Mouse (Mus musculus) gastrocnemius, adult 18-20 months (tissue): ENCODE data around the gene Tm9sf1. TPM values are rescaled to one million over a fixed set of nuclear protein-coding genes. Genes with fewer than 3 reads are reported as not detected.

Experiments
- DNase-seq: peaks from one replicate; pipeline ENCODE4 v3.0.0; 2021; ENCODE audit warnings: low spot score
- total RNA-seq, 2 experiments: library from RNA; stranded (reverse); gene quantifications; 2 replicates each; pipeline ENCODE4 v1.2.3; 2021

The Tm9sf1 gene
- total RNA-seq, 2 experiments from 2014 or later: 15.7 to 16.4 TPM

- DNase-seq: peak; percentile 96
Measured at GRCm38 (mm10) chr14:55591331-55591891, 52.2 kb downstream of the Tm9sf1 start, which contains the start of gene Rnf31. Gene Rnf31, plus strand, starts transcription at chr14:55591708.

- DNase-seq: peak; percentile 97
Measured at GRCm38 (mm10) chr14:55590748-55591330, 52.8 kb downstream of the Tm9sf1 start, which contains the start of gene Psme2. Gene Psme2, minus strand, starts transcription at chr14:55591113.

GRCm38 (mm10) chr14:55589771-55590448 lies 53.7 kb downstream of the Tm9sf1 start:
- no peak for DNase-seq

- DNase-seq: no peak
Measured at GRCm38 (mm10) chr14:55589271-55589670, 54.3 kb downstream of the Tm9sf1 start.

- DNase-seq: no peak
Measured at GRCm38 (mm10) chr14:55586149-55586548, 57.5 kb downstream of the Tm9sf1 start.

Other genes starting within 250 kb of the Tm9sf1 start
- 10 to 100 TPM; 37.1 to 46.0 TPM for gene Dhrs4, start 165.0 kb downstream of the Tm9sf1 start, total RNA-seq
- gene Carmil3, start 153.2 kb downstream of the Tm9sf1 start, total RNA-seq: under 1 TPM; 0.26 to 0.41 TPM
- not detected for gene Cpne6, start 133.4 kb downstream of the Tm9sf1 start, total RNA-seq
- gene Nrl, start 118.8 kb downstream of the Tm9sf1 start, total RNA-seq: not detected
- 1 to 10 TPM; 2.8 to 3.1 TPM for gene Pck2, start 103.5 kb downstream of the Tm9sf1 start, total RNA-seq
- 100 to 1,000 TPM; 134 to 136 TPM for gene Dcaf11, start 83.8 kb downstream of the Tm9sf1 start, total RNA-seq
- gene A730061H03Rik, start 83.4 kb downstream of the Tm9sf1 start, total RNA-seq: not detected
- gene Fitm1, start 68.2 kb downstream of the Tm9sf1 start, total RNA-seq: 100 to 1,000 TPM; 273 to 289 TPM
- gene Psme1, start 65.7 kb downstream of the Tm9sf1 start, total RNA-seq: 10 to 100 TPM; 65.1 to 72.7 TPM
- gene Emc9, start 58.5 kb downstream of the Tm9sf1 start, total RNA-seq: 10 to 100 TPM; 38.2 to 40.5 TPM
- 10 to 100 TPM; 50.1 to 56.1 TPM for gene Psme2, start 52.7 kb downstream of the Tm9sf1 start, total RNA-seq
- gene Rnf31, start 52.1 kb downstream of the Tm9sf1 start, total RNA-seq: 10 to 100 TPM; 19.0 to 19.8 TPM
- gene Irf9, start 40.2 kb downstream of the Tm9sf1 start, total RNA-seq: 1 to 10 TPM; 2.9 to 4.8 TPM
- not detected for gene Rec8, start 25.8 kb downstream of the Tm9sf1 start, total RNA-seq
- gene Ipo4, start 7.8 kb downstream of the Tm9sf1 start, total RNA-seq: 10 to 100 TPM; 72.0 to 73.8 TPM
- 1 to 10 TPM; 1.4 to 1.6 TPM for gene Gm49378, start 5.9 kb downstream of the Tm9sf1 start, total RNA-seq
- under 1 TPM in 1 of 2 experiments, not detected in 1; 0.24 TPM for gene Tssk4, start 6.4 kb upstream of the Tm9sf1 start, total RNA-seq
- 10 to 100 TPM; 20.9 to 22.2 TPM for gene Mdp1, start 16.7 kb upstream of the Tm9sf1 start, total RNA-seq
- 1 to 10 TPM; 2.1 to 2.4 TPM for gene Gmpr2, start 28.1 kb upstream of the Tm9sf1 start, total RNA-seq
- gene Nedd8, start 28.3 kb upstream of the Tm9sf1 start, total RNA-seq: 100 to 1,000 TPM; 188 to 201 TPM
- gene Tinf2, start 38.0 kb upstream of the Tm9sf1 start, total RNA-seq: 10 to 100 TPM; 12.1 to 15.7 TPM
- under 1 TPM in 1 of 2 experiments, not detected in 1; 0.17 TPM for gene Tgm1, start 70.1 kb upstream of the Tm9sf1 start, total RNA-seq
- gene Rabggta, start 78.5 kb upstream of the Tm9sf1 start, total RNA-seq: 10 to 100 TPM; 10.4 to 11.5 TPM
- gene Dhrs1, start 101.9 kb upstream of the Tm9sf1 start, total RNA-seq: 10 to 100 TPM; 29.5 to 32.1 TPM
- 1 to 10 TPM; 9.0 to 9.4 TPM for gene Nop9, start 101.9 kb upstream of the Tm9sf1 start, total RNA-seq
- not detected for gene Cideb, start 114.7 kb upstream of the Tm9sf1 start, total RNA-seq
- gene Ltb4r2, start 117.6 kb upstream of the Tm9sf1 start, total RNA-seq: not detected
- gene Ltb4r1, start 122.2 kb upstream of the Tm9sf1 start, total RNA-seq: under 1 TPM; 0.16 to 0.17 TPM
- 1 to 10 TPM; 3.8 to 9.1 TPM for gene Adcy4, start 140.3 kb upstream of the Tm9sf1 start, total RNA-seq
- 1 to 10 TPM; 1.6 to 2.5 TPM for gene Ripk3, start 145.1 kb upstream of the Tm9sf1 start, total RNA-seq
- gene Nfatc4, start 179.3 kb upstream of the Tm9sf1 start, total RNA-seq: 1 to 10 TPM; 1.5 to 3.3 TPM
- gene Nynrin, start 210.2 kb upstream of the Tm9sf1 start, total RNA-seq: 1 to 10 TPM; 1.2 to 1.8 TPM
- not detected for gene Cbln3, start 240.6 kb upstream of the Tm9sf1 start, total RNA-seq
- 1 to 10 TPM; 5.4 to 5.5 TPM for gene Khnyn, start 241.1 kb upstream of the Tm9sf1 start, total RNA-seq